Mouse (Mus musculus): ENCODE measurements around the gene Cacng1. TPM values are rescaled to one million over a fixed set of nuclear protein-coding genes. Genes with fewer than 3 reads are reported as not detected.

The Cacng1 gene
- total RNA-seq (2023), result not detected in 4 replicates

GRCm38 (mm10) chr11:107716332-107716938, at the start of gene Cacng1:
Cacng1 (minus strand) TSS chr11:107716522.

Other genes with a start within 250 kb of the Cacng1 start
- gene Pitpnc1, start 245.8 kb downstream of the Cacng1 start, total RNA-seq (2023), result 24.4 to 33.5 TPM (median 26.7 TPM) in 4 replicates
- 35.6 to 42.8 TPM (median 39.8 TPM) in 4 replicates for gene Psmd12, start 237.0 kb downstream of the Cacng1 start, total RNA-seq (2023)
- 65.2 to 68.9 TPM (median 67.2 TPM) in 4 replicates for gene Helz, start 168.6 kb downstream of the Cacng1 start, total RNA-seq (2023)
- not detected in 4 replicates for gene Cacng4, start 78.0 kb upstream of the Cacng1 start, total RNA-seq (2023)
- gene Cacng5, start 198.5 kb upstream of the Cacng1 start, total RNA-seq (2023), result not detected in 4 replicates